Mouse (Mus musculus) cerebellum, postnatal 25 days (tissue): Measurements from ENCODE around the gene Tmem54.

Source experiments
- DNase-seq, 2 experiments: peaks; one replicate each; pipeline ENCODE4 v3.0.0; 2021; ENCODE audit warnings: mixed read lengths in 2 of 2

Tmem54 gene

DNA sequence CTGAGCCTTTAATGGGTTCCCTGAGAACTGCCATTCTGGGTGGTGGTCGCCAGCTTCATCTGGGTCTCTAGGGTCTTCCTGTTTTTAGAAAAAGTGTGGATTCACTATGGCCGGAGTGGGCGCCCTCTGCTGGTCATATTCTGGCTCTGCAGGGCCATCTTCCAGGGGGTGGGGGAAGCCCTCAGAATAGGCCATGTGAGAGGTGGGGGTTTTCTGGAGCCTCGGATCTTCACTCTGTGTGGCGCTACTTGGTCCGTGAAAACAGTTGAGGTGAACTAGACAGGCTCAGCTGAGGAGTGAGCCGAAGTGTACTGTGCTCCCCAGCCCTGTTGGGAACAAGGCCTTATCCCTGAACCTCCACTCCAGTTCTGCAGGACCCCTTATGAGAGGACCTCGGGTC, 24.8 kb downstream of the Tmem54 start:
- DNase-seq: peak; percentile 68 to 74

- no peak for DNase-seq
Observed at GRCm38 (mm10) chr4:129130755-129131303, 25.5 kb downstream of the Tmem54 start.

DNA sequence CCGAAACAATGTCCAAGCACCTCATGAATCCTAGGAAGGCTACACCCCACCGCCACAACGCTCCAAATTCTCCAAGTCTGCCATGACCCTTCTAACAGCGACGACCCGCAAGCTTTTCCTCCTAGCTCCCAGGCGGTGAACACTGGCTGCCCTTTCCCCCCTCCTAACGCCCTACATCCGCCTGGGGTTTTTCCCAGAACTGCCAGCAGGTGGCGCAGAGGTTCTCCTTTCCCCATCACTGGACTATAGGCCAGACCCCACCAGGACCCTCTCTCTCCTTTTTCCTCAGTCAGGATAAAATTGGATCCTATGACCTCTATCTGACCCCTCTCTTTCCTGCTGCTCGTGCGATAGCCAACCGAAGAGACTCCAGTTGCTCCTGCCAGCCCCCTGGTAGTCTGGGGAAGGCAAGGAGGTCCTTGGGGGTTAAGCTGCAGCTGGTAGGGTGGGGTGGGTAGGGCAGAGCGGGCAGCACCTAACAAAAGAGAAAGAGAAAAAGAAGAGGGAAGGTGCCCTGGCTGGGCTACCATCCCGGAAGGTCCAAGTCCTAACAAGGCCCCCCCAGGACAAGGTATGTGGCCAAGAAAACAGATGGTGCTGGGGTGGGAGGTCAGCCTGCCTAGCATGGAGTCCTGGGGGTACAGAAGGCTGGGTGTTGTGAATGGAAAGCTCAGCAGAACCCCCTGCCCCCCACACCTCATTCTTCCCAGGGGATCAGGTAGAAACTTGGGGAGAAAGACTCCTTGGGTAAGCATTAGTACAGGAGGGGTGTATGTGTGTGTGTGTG, 29.6 kb downstream of the Tmem54 start:
- peak; percentile 89 to 92 for DNase-seq

DNA sequence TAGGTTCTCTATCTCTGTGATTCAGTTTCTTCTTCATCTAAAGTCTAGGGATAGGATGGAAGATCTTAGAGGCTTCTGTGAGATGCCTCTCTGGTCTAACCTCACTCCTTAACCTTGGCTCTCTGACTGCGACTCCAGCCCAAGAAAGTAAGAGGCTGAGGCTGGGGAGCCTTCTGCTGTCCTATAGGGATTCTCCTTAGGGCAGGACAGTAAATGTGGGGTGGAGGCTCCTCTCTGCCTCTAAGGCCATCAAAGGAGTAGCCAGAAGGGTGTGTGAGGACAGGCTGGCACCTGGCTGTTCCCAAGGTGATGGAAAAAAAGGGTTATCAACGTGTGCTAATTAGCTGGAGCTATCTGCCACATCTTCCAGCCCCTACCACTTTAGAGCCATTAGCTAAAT, 30.3 kb downstream of the Tmem54 start:
- peak; percentile 38 to 58 for DNase-seq

DNA sequence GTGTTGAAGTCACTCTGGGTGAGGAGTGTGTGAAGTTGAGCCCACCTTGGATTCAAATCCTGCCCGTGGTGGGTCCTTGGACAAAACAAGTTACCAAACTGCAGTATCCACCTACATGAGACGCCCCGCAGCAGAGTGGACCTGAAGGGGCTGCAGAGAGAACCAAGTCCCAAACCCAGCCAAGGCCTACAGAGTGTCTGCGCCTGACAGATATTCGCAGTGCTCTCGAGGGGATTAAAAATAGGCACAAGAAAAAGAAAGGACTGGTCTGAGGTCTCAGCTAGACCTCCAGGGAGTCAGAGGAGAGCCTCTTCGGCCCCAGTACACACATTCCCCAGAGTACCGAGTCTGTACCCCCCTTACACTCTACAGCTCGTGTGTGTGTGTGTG, 30.8 kb downstream of the Tmem54 start:
- no peak for DNase-seq

DNA sequence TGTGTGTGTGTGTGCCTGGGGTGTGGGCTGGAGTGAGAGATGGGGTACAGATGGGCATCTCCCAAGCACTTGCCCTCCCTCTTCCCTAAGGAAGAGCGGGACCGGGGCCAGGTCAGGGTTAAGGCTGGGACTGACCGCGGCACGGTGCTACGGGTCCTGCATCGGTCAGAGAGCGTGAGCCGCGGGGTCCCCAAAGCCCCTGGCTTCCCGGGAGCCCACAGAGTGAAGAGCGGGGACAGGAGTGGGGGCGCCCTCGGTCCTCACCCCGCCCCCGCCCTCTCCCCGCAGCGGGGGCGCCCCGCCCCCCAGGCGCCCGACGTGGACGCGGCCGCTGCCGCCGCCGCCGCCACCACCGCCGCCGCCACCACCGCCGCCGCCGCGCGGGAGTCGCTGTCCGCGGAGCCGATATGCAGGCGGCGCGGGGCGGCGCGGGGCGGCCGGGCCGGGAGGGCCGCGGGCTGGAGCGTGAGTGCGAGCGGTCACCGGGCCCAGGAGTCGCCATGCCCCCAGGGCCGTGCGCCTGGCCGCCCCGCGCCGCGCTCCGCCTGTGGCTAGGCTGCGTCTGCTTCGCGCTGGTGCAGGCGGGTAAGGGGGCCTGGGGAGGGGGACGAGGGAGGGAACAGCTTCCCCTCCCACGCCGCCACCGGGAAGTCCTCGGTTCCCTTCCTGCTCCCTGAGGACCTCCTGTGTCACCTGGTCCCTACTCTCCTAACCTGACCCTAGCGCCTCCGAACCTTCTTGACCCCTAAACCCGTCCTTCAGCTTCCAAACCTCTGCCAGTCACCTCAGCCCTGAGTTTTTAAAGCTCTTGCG, 31.4 kb downstream of the Tmem54 start, which contains the start of gene Fndc5:
Gene Fndc5 (plus strand): TSS at position 421 of the 813 bp plus-strand sequence.
- DNase-seq: peak; percentile 75 to 82

DNA sequence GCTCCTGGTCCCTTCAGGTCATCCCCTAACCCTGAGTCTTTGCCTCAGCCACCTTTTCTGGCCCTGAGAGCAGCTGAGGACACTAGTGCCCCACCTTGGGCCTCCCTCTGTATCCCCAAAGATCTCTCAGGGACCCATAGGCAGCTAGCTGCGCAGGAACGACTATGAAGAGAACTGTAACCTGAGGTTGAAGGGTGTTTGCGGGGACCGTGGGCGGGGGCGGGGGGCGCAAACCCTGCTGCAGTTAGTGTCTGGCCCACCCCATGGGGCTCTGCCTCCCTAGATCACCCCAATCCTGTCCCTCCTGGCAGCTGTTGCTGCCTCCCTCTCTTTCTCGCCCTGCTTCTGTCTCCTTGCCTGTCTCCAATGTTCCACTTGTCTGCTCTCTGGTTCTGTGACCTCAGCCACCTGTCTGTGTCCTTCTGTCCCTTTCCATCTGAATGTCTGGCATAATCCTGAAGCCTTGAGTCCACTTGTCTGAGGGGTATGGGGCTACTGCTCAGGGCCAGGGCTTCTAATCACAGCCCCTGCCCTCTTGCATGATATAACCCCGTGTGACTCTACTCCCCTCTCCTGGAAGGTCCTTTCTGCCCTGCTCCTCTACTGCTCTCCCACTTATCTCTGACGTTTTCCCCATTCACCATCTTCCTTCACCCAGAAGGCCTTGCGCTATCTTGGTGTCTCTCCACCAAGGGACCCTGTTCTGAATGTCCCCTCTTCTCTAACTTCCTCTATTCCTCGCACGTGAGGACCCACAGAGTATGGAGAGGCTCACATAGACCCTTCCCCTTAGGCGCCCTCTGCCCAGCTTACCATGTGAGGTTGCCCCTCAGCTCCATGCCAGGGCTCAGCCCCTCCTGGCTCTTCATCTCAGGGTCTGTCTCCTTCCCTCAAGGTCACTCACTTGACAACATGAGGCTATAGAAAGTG, 32.3 kb downstream of the Tmem54 start:
- peak in 1 of 2 experiments; percentile 62 for DNase-seq

- DNase-seq: no peak
Observed at GRCm38 (mm10) chr4:129139642-129140041, 34.3 kb downstream of the Tmem54 start.

DNA sequence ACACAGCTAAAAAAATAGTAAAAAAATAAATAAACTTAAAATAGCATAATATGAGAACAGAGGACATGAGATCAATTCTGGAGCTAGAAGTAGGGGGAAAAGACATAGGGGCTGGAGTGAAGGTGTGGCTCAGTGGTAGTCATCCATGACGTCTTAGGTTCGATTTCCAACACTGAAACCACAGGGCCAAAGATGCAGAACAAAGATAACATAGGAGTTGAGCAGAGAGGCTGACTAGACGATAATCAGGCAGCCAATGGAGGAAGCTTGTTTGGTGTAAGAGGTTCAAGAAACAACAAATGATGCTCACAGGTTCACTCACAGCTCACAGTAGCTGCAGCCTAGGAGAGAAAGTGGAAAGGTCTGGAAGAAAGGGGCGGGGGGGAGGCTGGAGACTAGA, 35.5 kb downstream of the Tmem54 start:
- DNase-seq: no peak

- DNase-seq: peak; percentile 40 to 59
Observed at GRCm38 (mm10) chr4:129141560-129142438, 36.5 kb downstream of the Tmem54 start.

GRCm38 (mm10) chr4:129142439-129143045, 37.2 kb downstream of the Tmem54 start:
- peak in 1 of 2 experiments; percentile 49 for DNase-seq

GRCm38 (mm10) chr4:129143509-129143908, 38.2 kb downstream of the Tmem54 start:
- DNase-seq: peak in 1 of 2 experiments; percentile 42

DNA sequence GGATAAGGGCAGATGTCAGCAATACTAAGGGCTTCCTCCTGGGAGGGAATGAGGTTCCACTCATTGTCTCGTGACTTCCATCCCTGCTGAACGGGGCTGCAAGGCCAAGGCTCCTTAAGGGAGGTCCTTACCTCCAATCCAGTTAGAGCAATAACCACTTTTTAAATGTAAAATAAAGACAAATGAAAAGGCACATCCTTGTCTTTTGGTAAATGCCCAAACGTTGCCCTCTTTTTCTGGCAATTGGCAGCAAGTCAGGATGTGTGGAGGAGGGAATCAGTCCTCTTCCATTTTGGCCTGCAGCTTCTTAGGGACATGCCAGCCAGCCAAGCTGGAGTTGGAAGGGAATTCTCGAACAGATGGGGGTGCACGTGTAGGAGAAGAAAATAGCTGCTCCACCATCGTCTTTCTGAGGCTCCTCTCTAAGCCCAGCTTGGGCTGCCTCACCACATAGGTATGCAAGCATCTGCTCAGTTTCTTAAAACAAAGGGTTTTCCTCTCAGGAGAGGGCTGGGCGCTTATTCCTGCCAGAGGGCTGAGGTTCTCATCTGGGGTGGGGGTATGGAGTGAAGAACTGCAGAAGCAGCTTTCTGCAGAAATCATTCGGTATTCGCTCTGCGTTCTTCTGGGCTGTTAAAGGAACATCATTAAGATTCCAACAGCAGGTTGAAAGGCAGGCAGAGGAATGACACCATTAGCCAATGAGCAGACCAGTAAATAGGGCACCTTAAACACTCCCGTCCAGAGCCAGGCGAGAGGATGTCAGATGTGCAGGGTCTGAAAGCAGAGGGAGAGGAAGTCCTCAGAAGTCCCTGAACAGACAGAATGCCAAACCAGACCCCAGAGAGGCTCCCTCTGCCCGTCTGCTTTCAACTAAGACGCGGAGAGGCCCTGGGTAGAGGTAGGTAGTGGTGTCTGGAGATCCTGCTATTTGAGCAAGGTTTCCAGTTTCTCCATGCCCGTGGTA, 39.3 kb downstream of the Tmem54 start:
- DNase-seq: peak; percentile 90 to 91

DNA sequence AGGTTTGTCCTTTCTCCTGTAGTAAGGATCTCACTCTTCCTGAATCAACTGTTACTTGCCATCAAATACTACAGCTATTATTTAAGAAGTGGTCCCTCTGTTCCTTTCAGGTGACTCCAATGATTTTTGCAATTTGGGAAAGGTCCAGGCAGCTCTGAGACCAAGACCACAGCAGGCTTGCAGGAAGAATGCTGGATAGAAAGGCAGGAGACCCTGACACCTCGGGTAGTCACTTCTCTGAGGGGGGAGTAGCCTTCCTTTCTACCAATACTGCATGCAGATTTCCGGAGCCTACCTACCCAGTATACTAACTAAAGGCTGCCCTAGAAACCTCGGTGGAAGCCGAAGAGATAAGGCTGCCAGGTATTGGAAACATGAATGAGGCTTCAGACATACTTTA, 40.1 kb downstream of the Tmem54 start:
- DNase-seq: peak in 1 of 2 experiments; percentile 22

DNA sequence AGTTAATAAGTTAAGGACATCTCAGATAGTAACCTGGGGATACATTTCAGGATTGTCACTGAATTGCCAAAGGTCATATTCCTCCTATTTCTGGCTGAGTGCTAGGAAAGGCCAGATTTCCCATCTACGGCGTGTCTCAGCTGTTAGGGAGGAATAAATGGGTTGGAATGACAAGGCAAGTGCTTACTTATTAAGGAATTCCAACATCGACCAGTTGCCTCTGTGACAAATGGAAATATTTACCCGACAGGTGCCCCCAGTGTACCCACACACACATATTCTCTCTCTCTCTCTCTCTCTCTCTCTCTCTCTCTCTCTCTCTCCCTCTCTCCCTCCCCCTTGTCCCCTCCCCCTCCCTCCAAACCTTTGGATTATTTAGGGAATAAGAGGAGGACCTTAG, 40.6 kb downstream of the Tmem54 start:
- DNase-seq: no peak

- DNase-seq: peak in 1 of 2 experiments; percentile 7
Observed at GRCm38 (mm10) chr4:129146392-129146791, 41.0 kb downstream of the Tmem54 start.

- no peak for DNase-seq
Observed at GRCm38 (mm10) chr4:129147552-129148103, 42.3 kb downstream of the Tmem54 start.

- no peak for DNase-seq
Observed at GRCm38 (mm10) chr4:129149321-129149720, 44.0 kb downstream of the Tmem54 start.

DNA sequence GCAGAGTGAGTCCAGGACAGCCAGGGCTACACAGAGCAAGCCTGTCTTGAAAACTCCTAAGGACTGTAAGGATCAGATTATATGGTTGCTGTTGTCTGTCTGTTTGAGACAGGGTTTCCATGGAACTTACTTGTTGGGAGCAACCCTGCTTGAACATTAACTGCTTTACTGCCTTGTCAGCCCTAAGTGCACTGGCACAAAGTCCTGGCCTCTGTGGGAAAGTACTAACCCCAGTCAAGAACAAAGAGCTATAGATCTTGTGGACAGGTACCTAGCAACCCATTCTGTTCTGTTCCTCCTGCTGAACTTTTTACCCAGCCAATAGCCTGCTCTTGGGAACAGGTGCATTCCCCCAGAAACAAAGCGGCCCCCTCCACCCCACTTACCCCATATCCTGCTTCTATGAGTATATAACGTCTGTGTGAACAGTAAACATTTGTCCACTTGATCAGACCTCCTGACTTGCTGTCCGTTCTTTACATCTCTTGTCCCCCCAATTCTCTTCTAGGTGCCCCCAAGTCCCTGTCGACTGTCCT, 46.0 kb downstream of the Tmem54 start:
- no peak for DNase-seq
